Comparison of ENCODE assay signal across 8 mouse cellular contexts in the genomic region with DNA sequence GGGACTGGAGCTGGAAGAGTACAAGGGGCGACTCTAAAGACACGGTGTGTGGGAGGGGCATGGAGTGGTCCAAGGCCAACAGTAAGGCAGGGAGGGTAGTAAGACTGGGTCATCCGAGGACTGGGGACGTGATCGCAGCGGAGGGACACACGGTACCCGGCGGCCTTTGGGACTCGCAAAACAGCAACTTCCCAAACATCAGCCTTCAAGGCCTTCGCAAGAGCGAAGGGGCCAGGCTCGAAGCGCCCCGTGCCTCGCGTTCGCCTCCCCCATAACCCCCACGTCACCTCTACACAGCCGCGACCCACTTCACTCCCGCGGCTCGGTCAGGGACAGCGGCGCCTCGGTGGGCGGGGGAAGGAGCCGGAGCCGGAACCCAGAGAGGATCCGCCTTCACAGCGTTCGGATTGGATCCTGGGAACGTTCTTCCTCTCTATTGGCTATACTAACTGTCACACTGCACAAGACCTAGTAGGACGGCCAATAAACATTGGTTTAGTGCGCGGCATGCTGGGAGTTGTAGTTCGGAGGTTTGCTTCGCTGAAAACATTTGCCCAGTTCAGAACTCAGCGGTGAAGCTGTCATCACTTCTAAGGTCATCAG. TPM values are rescaled to one million over a fixed set of nuclear protein-coding genes. Genes with fewer than 3 reads are reported as not detected.
A peak's percentile ranks its signal among the peaks of the same experiment; 100 is the strongest.
DNase-seq lines count a peak whose midpoint lies in the region; ATAC-seq and TF ChIP-seq lines count a peak whose summit lies in the region.

A gene (minus strand): TSS at position 345 of the 603 bp plus-strand sequence.

- H3K4me3 ChIP-seq in cortical plate, adult 2 months (ENCODE audit: insufficient read depth, low read length), result peak within 1 kb of the TSS; percentile 94
- H3K4me3 ChIP-seq in megakaryocyte, embryonic 14.5 days (replicated peaks), result peak within 1 kb of the TSS; percentile 94

- H3K4me1 ChIP-seq in cortical plate, adult 2 months (ENCODE audit: control insufficient read depth, insufficient read depth, low read length), result peaks cover 4% of the 10 kb centered on the region; the same call in 1 of the 2 replicates
- H3K4me1 ChIP-seq in megakaryocyte, embryonic 14.5 days, result peaks cover 46% of the 10 kb centered on the region

- TF ChIP-seq POLR2A in cortical plate, adult 2 months (IDR thresholded peaks at IDR 0.05; ENCODE audit: extremely low read depth, insufficient read depth, low read length), result peak; percentile 78; the same call in 1 of the 2 replicates

- H3K27me3 ChIP-seq in megakaryocyte, embryonic 14.5 days (replicated peaks), result peaks cover 10% of the 10 kb centered on the region

- H3K27ac ChIP-seq in cortical plate, adult 2 months (ENCODE audit: insufficient read depth, low read length), result peak within 1 kb of the TSS; percentile 75

- H3K36me3 ChIP-seq in megakaryocyte, embryonic 14.5 days (replicated peaks; ENCODE audit: low read length), result peaks cover 32% of the 10 kb centered on the region

- peak; percentile 89 to 90 for DNase-seq in gastrocnemius, adult 8-10 months (ENCODE audit: low spot score in 2 of 2)
- peak; percentile 96 for DNase-seq in hindlimb bud, embryonic 11.5 days (ENCODE audit: extremely low spot score, low read depth, low spot score)
- DNase-seq in left cerebral cortex, adult 8-10 months (ENCODE audit: low spot score in 2 of 2), result peak; percentile 76 to 97
- peak; percentile 96 to 99 for DNase-seq in right cerebral cortex, postnatal 10 days (ENCODE audit: low spot score in 2 of 2)
- peak; percentile 81 for DNase-seq in urinary bladder, postnatal 25 days (ENCODE audit: low spot score)

- H3K9me3 ChIP-seq in megakaryocyte, embryonic 14.5 days, result no peaks in the 10 kb centered on the region

- peak; percentile 100 for ATAC-seq in activated CD4-positive, CD25-positive, alpha-beta regulatory T cell, adult 4 months

- TF ChIP-seq CTCF in cortical plate, adult 2 months (IDR thresholded peaks at IDR 0.05; ENCODE audit: extremely low read depth, insufficient read depth, low read length), result no peak

RNA-seq across cellular contexts. Expression of the gene that starts here (rescaled TPM):
- 1 to 10 TPM; 4.6 to 5.9 TPM for polyA plus RNA-seq in activated CD4-positive, CD25-positive, alpha-beta regulatory T cell, adult 4 months (2017; shearing (Covaris generic))
- polyA plus RNA-seq in cortical plate, adult 2 months (2012; rRNA removed), result 8.1 and 8.8 TPM in 2 replicates
- total RNA-seq in gastrocnemius, adult 8-10 months (2022), result 10 to 100 TPM; 15.2 to 18.5 (median 16.8) TPM
- 1 to 10 TPM; 6.6 to 7.9 (median 7.3) TPM for total RNA-seq in left cerebral cortex, adult 8-10 months (2022)
- polyA plus RNA-seq in megakaryocyte, embryonic 14.5 days (2012; ENCODE audit: insufficient read depth, low replicate concordance), result 9.7 and 15.6 TPM in 2 replicates

Comparison
In these comparisons a context has a peak if more than half of its experiments do, and no peak if none do; other contexts are left out.
1. Peak in every context shown above with its lines: DNase-seq, ATAC-seq, H3K4me3 ChIP-seq and H3K27ac ChIP-seq.